In the genomic region with DNA sequence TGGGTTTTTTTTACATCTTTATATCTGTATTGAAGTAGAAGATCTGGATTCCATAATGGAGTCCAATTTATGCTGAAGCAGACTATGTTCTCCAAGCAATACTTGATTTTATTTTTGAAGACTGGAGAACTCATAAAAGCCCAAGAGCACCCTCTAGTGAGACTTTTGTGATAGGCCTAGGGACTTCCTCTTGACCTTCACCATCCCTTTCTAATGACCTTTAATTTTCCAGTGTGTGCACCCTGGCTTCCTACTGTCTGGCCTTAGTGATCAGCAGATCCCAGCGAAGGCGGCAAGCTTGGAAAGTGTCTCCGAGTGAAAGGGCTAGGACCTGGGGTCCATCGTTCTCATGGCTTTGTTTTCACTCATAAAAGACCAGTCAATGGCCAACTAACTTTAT, we compare ENCODE assay signal across 8 mouse cellular contexts.
DNase-seq lines count a peak whose midpoint lies in the region; ATAC-seq and TF ChIP-seq lines count a peak whose summit lies in the region.

No protein-coding gene starts in this region.

- H3K4me1 ChIP-seq in hindbrain, embryonic 11.5 days (replicated peaks; ENCODE audit: control insufficient read depth, insufficient read depth, low read length), result no peaks in the 10 kb centered on the region
- H3K4me1 ChIP-seq in hindbrain, embryonic 10.5 days (replicated peaks), result peaks cover 6% of the 10 kb centered on the region; the same call in 1 of the 2 replicates
- H3K4me1 ChIP-seq in CH12.LX (ENCODE audit: control insufficient read depth in 1 of 2, insufficient read depth in 2 of 2), result no peaks in the 10 kb centered on the region

- no peak for TF ChIP-seq POLR2A in CH12.LX (IDR thresholded peaks at IDR 0.05; ENCODE audit: low read depth, low read length)

- H3K4me3 ChIP-seq in hindbrain, embryonic 11.5 days (ENCODE audit: low read depth, low read length), result no peak overlapping the region
- no peak overlapping the region for H3K4me3 ChIP-seq in hindbrain, embryonic 10.5 days
- H3K4me3 ChIP-seq in CH12.LX (replicated peaks in 1 of 3; ENCODE audit: low read depth in 2 of 3, low read length in 2 of 3, poor library complexity in 1 of 3), result no peak overlapping the region

- H3K79me2 ChIP-seq in CH12.LX (replicated peaks; ENCODE audit: control insufficient read depth, extremely low read depth, insufficient read depth, poor library complexity, severe bottlenecking), result no peaks in the 10 kb centered on the region

- no peak overlapping the region for H3K4me2 ChIP-seq in hindbrain, embryonic 11.5 days (replicated peaks; ENCODE audit: low read depth, low read length)
- H3K4me2 ChIP-seq in CH12.LX (ENCODE audit: insufficient read depth, low read depth, poor library complexity, severe bottlenecking), result no peak overlapping the region

- peak; percentile 35; the same call in 1 of the 2 replicates for ATAC-seq in hindbrain, embryonic 11.5 days (ENCODE audit: low FRiP score)

- dilution Hi-C loops in CH12.LX (cut with MboI; ENCODE audit: extremely low pct_ligation_motif_present, extremely low pct_unique_long_range_greater_than_20kb, low sequenced_read_pairs), result no loop called here

- in situ Hi-C loops in CH12.LX (cut with MboI; ENCODE audit: low pct_ligation_motif_present, low pct_unique_long_range_greater_than_20kb, low sequenced_read_pairs), result loop anchor here (25.0 kb wide), 1 partner anchor 256 kb away; no protein-coding TSS in a partner anchor

- no peak overlapping the region for H3K27ac ChIP-seq in hindbrain, embryonic 11.5 days (ENCODE audit: low read depth, low read length)
- H3K27ac ChIP-seq in hindbrain, embryonic 10.5 days, result no peak overlapping the region
- H3K27ac ChIP-seq in CH12.LX (ENCODE audit: insufficient read depth, low read depth), result no peak overlapping the region

- peak; percentile 33 for DNase-seq in hindbrain, embryonic 11.5 days (ENCODE audit: low spot score)
- no peak for DNase-seq in hindbrain, embryonic 10.5 days (ENCODE audit: low spot score)
- peak; percentile 70 for DNase-seq in CH12.LX (ENCODE audit: extremely low read depth)
- DNase-seq in c-Kit-positive CD71-negative TER-119-negative erythroid progenitor cells, embryonic 14.5 days (ENCODE audit: low read depth), result peak; percentile 5
- DNase-seq in large intestine, adult 2 months (ENCODE audit: low read depth, low spot score), result peak; percentile 8
- no peak for DNase-seq in spleen, postnatal 4 days (ENCODE audit: low spot score in 2 of 2)
- no peak for DNase-seq in thymus, postnatal 10 days (ENCODE audit: low spot score in 2 of 2)
- no peak for DNase-seq in layer of hippocampus, postnatal 14 days (ENCODE audit: low spot score in 2 of 2)

- WGBS in hindbrain, embryonic 11.5 days, result 58% methylated on average over 4 of the region's 4 CpGs
- 60% methylated on average over 4 of the region's 4 CpGs for WGBS in hindbrain, embryonic 10.5 days
- 79% methylated on average over 4 of the region's 4 CpGs for WGBS in large intestine, adult 2 months

- no peaks in the 10 kb centered on the region for H3K9me3 ChIP-seq in hindbrain, embryonic 11.5 days (ENCODE audit: control insufficient read depth, low read length)
- no peaks in the 10 kb centered on the region for H3K9me3 ChIP-seq in hindbrain, embryonic 10.5 days
- no peaks in the 10 kb centered on the region for H3K9me3 ChIP-seq in CH12.LX (replicated peaks; ENCODE audit: low read length)

- no peak for TF ChIP-seq EP300 in CH12.LX (IDR thresholded peaks at IDR 0.05; ENCODE audit: low read length)

- peak; percentile 55 to 86; a peak in 3 of 4 replicates for TF ChIP-seq CTCF in CH12.LX (conservative IDR thresholded peaks at IDR 0.05 in 1 of 2, IDR thresholded peaks at IDR 0.05 in 1 of 2; ENCODE audit: low read depth in 2 of 2, low read length in 2 of 2)

- peak; percentile 87 for TF ChIP-seq RAD21 in CH12.LX (IDR thresholded peaks at IDR 0.05; ENCODE audit: low read depth, low read length)

- H3K36me3 ChIP-seq in hindbrain, embryonic 11.5 days (ENCODE audit: control insufficient read depth, insufficient read depth, low read length), result no peaks in the 10 kb centered on the region
- H3K36me3 ChIP-seq in hindbrain, embryonic 10.5 days, result no peaks in the 10 kb centered on the region
- no peaks in the 10 kb centered on the region for H3K36me3 ChIP-seq in CH12.LX (replicated peaks in 1 of 2; ENCODE audit: control insufficient read depth in 1 of 2, insufficient read depth in 1 of 2, low read length in 1 of 2)

- H3K9ac ChIP-seq in hindbrain, embryonic 11.5 days (ENCODE audit: low read depth, low read length), result no peak overlapping the region
- no peak overlapping the region for H3K9ac ChIP-seq in CH12.LX (ENCODE audit: insufficient read depth, low read depth)

- H3K27me3 ChIP-seq in hindbrain, embryonic 11.5 days (ENCODE audit: control insufficient read depth, insufficient read depth, low read length), result no peaks in the 10 kb centered on the region
- H3K27me3 ChIP-seq in hindbrain, embryonic 10.5 days (ENCODE audit: insufficient read depth, poor library complexity, severe bottlenecking), result no peaks in the 10 kb centered on the region
- H3K27me3 ChIP-seq in CH12.LX (replicated peaks), result no peaks in the 10 kb centered on the region

TF ChIP-seq in CH12.LX, 34 proteins besides CTCF, POLR2A, EP300 and RAD21:
- TF ChIP-seq ETS1 (conservative IDR thresholded peaks at IDR 0.05; ENCODE audit: low read depth, low read length) (no peak), UBTF (IDR thresholded peaks at IDR 0.05; ENCODE audit: low read depth, low read length) (no peak), MYC (IDR thresholded peaks at IDR 0.05; ENCODE audit: low read depth, low read length) (0 out of 2 replicates have a peak, but pooled peaks have one; percentile 42), HCFC1 (IDR thresholded peaks at IDR 0.05; ENCODE audit: low read depth, low read length) (no peak), PAX5 (IDR thresholded peaks at IDR 0.05; ENCODE audit: low read length) (no peak), GABPA (IDR thresholded peaks at IDR 0.05; ENCODE audit: insufficient replicate concordance, low read depth, low read length) (no peak), USF2 (conservative IDR thresholded peaks at IDR 0.05; ENCODE audit: low read depth, low read length) (no peak), TCF12 (IDR thresholded peaks at IDR 0.05; ENCODE audit: low read depth, low read length) (no peak), NELFE (IDR thresholded peaks at IDR 0.05; ENCODE audit: low read depth, low read length) (no peak), ZC3H11A (IDR thresholded peaks at IDR 0.05; ENCODE audit: low read depth, low read length) (peak; percentile 43; the same call in 1 of the 2 replicates), RCOR1 (conservative IDR thresholded peaks at IDR 0.05; ENCODE audit: low read depth, low read length) (no peak), MEF2A (IDR thresholded peaks at IDR 0.05; ENCODE audit: borderline replicate concordance, low read depth, low read length) (no peak), IRF4 (IDR thresholded peaks at IDR 0.05; ENCODE audit: low read depth, low read length) (no peak), SMC3 (IDR thresholded peaks at IDR 0.05; ENCODE audit: low read depth, low read length) (peak; percentile 86), BHLHE40 (IDR thresholded peaks at IDR 0.05; ENCODE audit: low read depth, low read length) (no peak), NRF1 (IDR thresholded peaks at IDR 0.05; ENCODE audit: low read depth, low read length) (no peak), SIN3A (IDR thresholded peaks at IDR 0.05; ENCODE audit: low read length) (no peak), ZNF384 (IDR thresholded peaks at IDR 0.05; ENCODE audit: low read depth, low read length) (no peak)

Comparison
In these comparisons a context has a peak if more than half of its experiments do, and no peak if none do; other contexts are left out.
1. DNase-seq: peak in hindbrain, embryonic 11.5 days (single experiment), CH12.LX (single experiment), c-Kit-positive CD71-negative TER-119-negative erythroid progenitor cells, embryonic 14.5 days (single experiment) and large intestine, adult 2 months (single experiment); none in hindbrain, embryonic 10.5 days (single experiment), spleen, postnatal 4 days (0 of 2), thymus, postnatal 10 days (0 of 2) and layer of hippocampus, postnatal 14 days (0 of 2).